Mouse (Mus musculus) common myeloid progenitor, adult 5-6 weeks (primary cell): ENCODE results near the gene Ubl5. TPM values are rescaled to one million over a fixed set of nuclear protein-coding genes. Genes with fewer than 3 reads are reported as not detected.

Experiments
- ATAC-seq: replicated peaks from 2 replicates; pipeline ENCODE4 v1.8.0; 2016; ENCODE audit warnings: low read depth, mild to moderate bottlenecking, moderate TSS enrichment, inconsistent platforms; ENCODE audit not compliant: poor library complexity, severe bottlenecking
- total RNA-seq: library from RNA; stranded (forward); fragments of 200-1000, 187-1606 nt; gene quantifications from 2 replicates; pipeline ENCODE4 v1.2.3, GENCODE M21; 2017

Gene Ubl5
- total RNA-seq, 1 experiment from 2014 or later = 102 TPM

- no peak for ATAC-seq
Measured at GRCm38 (mm10) chr9:20692863-20693262, 50.2 kb downstream of the Ubl5 start.

- ATAC-seq = no peak
Measured at GRCm38 (mm10) chr9:20694721-20695235, 52.1 kb downstream of the Ubl5 start.

GRCm38 (mm10) chr9:20696107-20696712 is 53.5 kb downstream of the Ubl5 start:
- no peak for ATAC-seq

Other genes with a start within 250 kb of the Ubl5 start
- gene Zfp26, start 182.7 kb upstream of the Ubl5 start, total RNA-seq = 38.1 and 62.8 TPM in 2 replicates
- gene Zfp426, start 150.1 kb upstream of the Ubl5 start, total RNA-seq = 22.2 and 25.2 TPM in 2 replicates
- 61.9 and 81.3 TPM in 2 replicates for gene Zfp266, start 121.5 kb upstream of the Ubl5 start, total RNA-seq
- gene Zfp846, start 61.6 kb upstream of the Ubl5 start, total RNA-seq = 5.2 and 8.8 TPM in 2 replicates
- gene Fbxl12, start 1.9 kb downstream of the Ubl5 start, total RNA-seq = 6.5 and 8.2 TPM in 2 replicates
- gene Pin1, start 9.2 kb downstream of the Ubl5 start, total RNA-seq = 9.5 and 16.3 TPM in 2 replicates
- not detected in 2 replicates for gene Olfm2, start 103.5 kb downstream of the Ubl5 start, total RNA-seq
- gene Col5a3, start 172.2 kb downstream of the Ubl5 start, total RNA-seq = 0.27 TPM in 1 of 2 replicates, not detected in the other
- gene Rdh8, start 175.6 kb downstream of the Ubl5 start, total RNA-seq = not detected in 2 replicates
- gene A230050P20Rik, start 225.8 kb downstream of the Ubl5 start, total RNA-seq = 25.7 and 27.9 TPM in 2 replicates
- 0.50 and 1.7 TPM in 2 replicates for gene Angptl6, start 236.8 kb downstream of the Ubl5 start, total RNA-seq
- gene Ppan, start 245.3 kb downstream of the Ubl5 start, total RNA-seq = 140 and 152 TPM in 2 replicates